Mouse (Mus musculus): ENCODE results near the gene Spata3.
"Not testable (repeated sequence)": the region's sequence is repeated elsewhere in the genome, so short reads cannot be mapped to it uniquely, and the experiment has no call there.

Gene Spata3

GRCm38 (mm10) chr1:86016516-86016915 lies at the start of gene Spata3:
Gene Spata3 (plus strand): TSS chr1:86016816.
- DNase-seq (ENCODE audit: inconsistent ontology term), result no peak

- DNase-seq (ENCODE audit: inconsistent ontology term), result no peak
Measured at GRCm38 (mm10) chr1:85969081-85969480, 47.5 kb upstream of the Spata3 start.

- peak; percentile 70 for DNase-seq (ENCODE audit: inconsistent ontology term)
Measured at GRCm38 (mm10) chr1:85969519-85969918, 47.1 kb upstream of the Spata3 start.

GRCm38 (mm10) chr1:85971070-85971469 lies 45.5 kb upstream of the Spata3 start:
- no peak for DNase-seq (ENCODE audit: inconsistent ontology term)

GRCm38 (mm10) chr1:85972341-85972740 lies 44.3 kb upstream of the Spata3 start:
- DNase-seq (ENCODE audit: inconsistent ontology term), result no peak

- DNase-seq (ENCODE audit: inconsistent ontology term), result no peak
Measured at GRCm38 (mm10) chr1:85973468-85973877, 43.1 kb upstream of the Spata3 start.

- DNase-seq (ENCODE audit: inconsistent ontology term), result no peak
Measured at GRCm38 (mm10) chr1:85977709-85978108, 38.9 kb upstream of the Spata3 start.

GRCm38 (mm10) chr1:85981738-85982357 lies 34.8 kb upstream of the Spata3 start:
- no peak for DNase-seq (ENCODE audit: inconsistent ontology term)

- no peak for DNase-seq (ENCODE audit: inconsistent ontology term)
Measured at GRCm38 (mm10) chr1:85985784-85986183, 30.8 kb upstream of the Spata3 start.

GRCm38 (mm10) chr1:85988351-85988750 lies 28.3 kb upstream of the Spata3 start:
- no peak for DNase-seq (ENCODE audit: inconsistent ontology term)

- DNase-seq (ENCODE audit: inconsistent ontology term), result not testable (repeated sequence)
Measured at GRCm38 (mm10) chr1:85988882-85989281, 27.7 kb upstream of the Spata3 start.

- no peak for DNase-seq (ENCODE audit: inconsistent ontology term)
Measured at GRCm38 (mm10) chr1:85992175-85992574, 24.4 kb upstream of the Spata3 start.

GRCm38 (mm10) chr1:85993541-85993940 lies 23.1 kb upstream of the Spata3 start:
- no peak for DNase-seq (ENCODE audit: inconsistent ontology term)

- no peak for DNase-seq (ENCODE audit: inconsistent ontology term)
Measured at GRCm38 (mm10) chr1:85997221-85997620, 19.4 kb upstream of the Spata3 start.

GRCm38 (mm10) chr1:85998012-85998411 lies 18.6 kb upstream of the Spata3 start:
- DNase-seq (ENCODE audit: inconsistent ontology term), result no peak

- DNase-seq (ENCODE audit: inconsistent ontology term), result no peak
Measured at GRCm38 (mm10) chr1:85999853-86000570, 16.6 kb upstream of the Spata3 start.

- no peak for DNase-seq (ENCODE audit: inconsistent ontology term)
Measured at GRCm38 (mm10) chr1:86005540-86005939, 11.1 kb upstream of the Spata3 start.

- no peak for DNase-seq (ENCODE audit: inconsistent ontology term)
Measured at GRCm38 (mm10) chr1:86006040-86006439, 10.6 kb upstream of the Spata3 start.

- peak; percentile 69 for DNase-seq (ENCODE audit: inconsistent ontology term)
Measured at GRCm38 (mm10) chr1:86007778-86008177, 8.8 kb upstream of the Spata3 start.

GRCm38 (mm10) chr1:86015758-86016157 lies 858 bp upstream of the Spata3 start:
- DNase-seq (ENCODE audit: inconsistent ontology term), result not testable (repeated sequence)

- peak; percentile 46 for DNase-seq (ENCODE audit: inconsistent ontology term)
Measured at GRCm38 (mm10) chr1:86018235-86019055, 1.8 kb downstream of the Spata3 start.

GRCm38 (mm10) chr1:86021365-86021989 lies 4.9 kb downstream of the Spata3 start:
- no peak for DNase-seq (ENCODE audit: inconsistent ontology term)
